Mouse (Mus musculus): ENCODE data around the gene Duox2. TPM values are rescaled to one million over a fixed set of nuclear protein-coding genes. Genes with fewer than 3 reads are reported as not detected.

The Duox2 gene
- polyA plus RNA-seq, 1 experiment = 0.02 TPM

DNA sequence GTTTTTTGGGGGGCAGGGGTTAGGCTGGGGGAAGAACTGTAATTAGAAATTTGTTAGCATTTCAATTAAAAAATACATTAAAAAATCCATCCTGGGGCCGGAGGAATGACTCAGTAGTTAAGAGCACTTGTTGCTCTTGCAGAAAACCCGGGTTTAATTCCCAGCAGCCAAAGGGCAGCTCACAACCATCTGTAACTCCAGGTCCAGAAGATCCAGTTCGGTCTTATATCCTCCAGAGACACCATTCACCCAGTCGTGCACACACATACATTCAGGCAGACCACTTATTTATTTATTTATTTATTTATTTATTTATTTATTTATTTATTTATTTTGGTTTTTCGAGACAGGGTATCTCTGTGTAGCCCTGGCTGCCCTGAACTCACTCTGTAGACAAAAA lies 64.9 kb downstream of the Duox2 start:
- TF ChIP-seq CTCF (IDR thresholded peaks at IDR 0.05; ENCODE audit: extremely low read depth, insufficient read depth, low read length) (no peak), POLR2A (IDR thresholded peaks at IDR 0.05; ENCODE audit: extremely low read depth, insufficient read depth, low read length) (no peak)
- H3K4me1 ChIP-seq (ENCODE audit: control insufficient read depth, insufficient read depth, low read length) = peaks cover 1% of the 10 kb centered on the region; the same call in 1 of the 2 replicates
- H3K27ac ChIP-seq (ENCODE audit: insufficient read depth, low read length) = no peak overlapping the region
- no peak overlapping the region; the same call in 1 of the 2 replicates for H3K4me3 ChIP-seq (ENCODE audit: insufficient read depth, low read length)

DNA sequence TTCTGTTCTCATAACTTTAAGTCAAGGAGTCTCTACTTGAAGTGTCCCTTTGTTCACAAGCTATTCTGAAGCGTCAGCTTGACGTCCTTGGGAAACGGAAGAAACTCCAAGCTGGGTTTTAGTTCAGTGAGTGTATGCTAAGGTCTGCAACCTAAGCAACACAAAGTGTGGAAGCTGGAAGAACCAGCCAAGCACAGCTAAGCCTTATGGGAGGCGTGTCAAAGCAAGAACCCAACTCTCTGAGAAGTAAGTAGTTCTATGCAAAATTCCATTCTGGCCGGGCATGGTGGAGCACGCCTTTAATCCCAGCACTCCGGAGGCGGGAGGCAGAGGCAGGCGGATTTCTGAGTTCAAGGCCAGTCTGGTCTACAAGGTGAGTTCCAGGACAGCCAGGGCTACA lies 66.6 kb downstream of the Duox2 start:
- TF ChIP-seq POLR2A (IDR thresholded peaks at IDR 0.05; ENCODE audit: extremely low read depth, insufficient read depth, low read length) = no peak
- no peak for TF ChIP-seq CTCF (IDR thresholded peaks at IDR 0.05; ENCODE audit: extremely low read depth, insufficient read depth, low read length)
- H3K4me3 ChIP-seq (ENCODE audit: insufficient read depth, low read length) = no peak overlapping the region
- no peak overlapping the region for H3K27ac ChIP-seq (ENCODE audit: insufficient read depth, low read length)
- no peaks in the 10 kb centered on the region for H3K4me1 ChIP-seq (ENCODE audit: control insufficient read depth, insufficient read depth, low read length)

DNA sequence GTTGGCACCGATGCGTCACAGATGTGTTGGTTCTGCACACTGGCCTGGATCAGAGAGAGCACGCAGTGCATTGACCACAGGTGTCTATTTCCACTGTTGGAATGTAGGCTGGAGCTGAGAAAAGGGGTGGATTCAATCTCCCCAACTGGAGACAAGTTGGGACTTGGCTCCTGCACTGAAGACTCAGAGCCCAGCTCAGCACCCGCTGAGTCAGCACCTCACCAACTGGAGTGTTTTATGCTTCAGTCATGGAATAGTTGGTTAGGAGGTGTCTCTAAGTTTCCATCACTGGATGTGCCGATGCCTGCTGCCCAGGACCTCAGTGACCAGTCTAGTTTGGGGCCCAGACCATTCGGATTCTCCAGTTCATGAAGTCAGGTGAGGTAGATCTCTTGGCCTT lies 67.9 kb downstream of the Duox2 start:
- no peak for TF ChIP-seq POLR2A (IDR thresholded peaks at IDR 0.05; ENCODE audit: extremely low read depth, insufficient read depth, low read length)
- TF ChIP-seq CTCF (IDR thresholded peaks at IDR 0.05; ENCODE audit: extremely low read depth, insufficient read depth, low read length) = no peak
- no peak overlapping the region for H3K27ac ChIP-seq (ENCODE audit: insufficient read depth, low read length)
- no peaks in the 10 kb centered on the region for H3K4me1 ChIP-seq (ENCODE audit: control insufficient read depth, insufficient read depth, low read length)
- no peak overlapping the region for H3K4me3 ChIP-seq (ENCODE audit: insufficient read depth, low read length)

Other genes starting within 250 kb of the Duox2 start
- 9.7 and 9.8 TPM in 2 replicates for gene Spg11, start 180.1 kb downstream of the Duox2 start, polyA plus RNA-seq (2012; rRNA removed)
- gene B2m, start 150.8 kb downstream of the Duox2 start, polyA plus RNA-seq (2012; rRNA removed) = 188 and 212 TPM in 2 replicates
- gene Trim69, start 137.7 kb downstream of the Duox2 start, polyA plus RNA-seq (2012; rRNA removed) = 0.11 TPM in 1 of 2 replicates, not detected in the other
- 0.08 TPM in 1 of 2 replicates, not detected in the other for gene Patl2, start 112.3 kb downstream of the Duox2 start, polyA plus RNA-seq (2012; rRNA removed)
- gene Terb2, start 112.2 kb downstream of the Duox2 start, polyA plus RNA-seq (2012; rRNA removed) = not detected in 2 replicates
- 19.8 and 21.2 TPM in 2 replicates for gene Sord, start 63.7 kb downstream of the Duox2 start, polyA plus RNA-seq (2012; rRNA removed)
- 0.06 TPM in 1 of 2 replicates, not detected in the other for gene Duoxa2, start 451 bp upstream of the Duox2 start, polyA plus RNA-seq (2012; rRNA removed)
- 0.10 and 0.15 TPM in 2 replicates for gene Duoxa1, start 15.3 kb upstream of the Duox2 start, polyA plus RNA-seq (2012; rRNA removed)
- gene Duox1, start 17.2 kb upstream of the Duox2 start, polyA plus RNA-seq (2012; rRNA removed) = 0.04 TPM in 1 of 2 replicates, not detected in the other
- gene Shf, start 70.7 kb upstream of the Duox2 start, polyA plus RNA-seq (2012; rRNA removed) = 70.6 and 72.5 TPM in 2 replicates
- 0.15 and 0.19 TPM in 2 replicates for gene Slc28a2, start 128.0 kb upstream of the Duox2 start, polyA plus RNA-seq (2012; rRNA removed)
- 0.02 and 0.06 TPM in 2 replicates for gene Gm14085, start 186.5 kb upstream of the Duox2 start, polyA plus RNA-seq (2012; rRNA removed)

Measured in cortical plate, adult 2 months (tissue).